Mouse (Mus musculus) brown adipose tissue, adult 24 weeks (tissue): ENCODE data around the gene Gm9573. TPM values are rescaled to one million over a fixed set of nuclear protein-coding genes. Genes with fewer than 3 reads are reported as not detected.

Experiments
- H3K27ac ChIP-seq: fragments of 200-500 bp; replicated peaks from 2 replicates; pipeline ENCODE4 v1.5.1; 2012; ENCODE audit warnings: low read depth, mild to moderate bottlenecking, low read length
- H3K4me1 ChIP-seq: fragments of 200-500 bp; 2 replicates; pipeline ENCODE4 v1.6.1; 2012; ENCODE audit warnings: low read length, mixed read lengths; ENCODE audit not compliant: control insufficient read depth, insufficient read depth, insufficient read length
- H3K4me3 ChIP-seq: fragments of 200-500 bp; 2 replicates; pipeline ENCODE4 v1.5.1; 2012; ENCODE audit warnings: low read depth, mild to moderate bottlenecking, low read length, moderate library complexity; ENCODE audit not compliant: insufficient read depth
- polyA plus RNA-seq: library from polyadenylated mRNA; stranded (reverse); fragments of >200 nt; gene quantifications from 2 replicates; pipeline ENCODE4 v1.2.4, GENCODE M21; 2012; ENCODE audit not compliant: missing spikeins, insufficient read depth, insufficient read length

The Gm9573 gene
- polyA plus RNA-seq, 1 experiment, result not detected

- Histone ChIP-seq H3K4me1 (no peaks in the 10 kb centered on the region), H3K4me3 (peak overlapping the region; percentile 50), H3K27ac (no peak overlapping the region)
These were observed 9.3 kb upstream of the Gm9573 start for GRCm38 (mm10) chr17:35635699-35636111.

- no peaks in the 10 kb centered on the region for H3K4me1 ChIP-seq
- H3K27ac ChIP-seq, result no peak overlapping the region
- no peak overlapping the region for H3K4me3 ChIP-seq
These were observed 8.8 kb upstream of the Gm9573 start for GRCm38 (mm10) chr17:35635202-35635601.

- no peak overlapping the region for H3K4me3 ChIP-seq
- no peaks in the 10 kb centered on the region for H3K4me1 ChIP-seq
- no peak overlapping the region for H3K27ac ChIP-seq
These were observed 7.6 kb upstream of the Gm9573 start for GRCm38 (mm10) chr17:35633992-35634391.

GRCm38 (mm10) chr17:35617127-35617526 lies 9.3 kb downstream of the Gm9573 start:
- Histone ChIP-seq H3K4me3 (no peak overlapping the region), H3K4me1 (no peaks in the 10 kb centered on the region), H3K27ac (no peak overlapping the region)

GRCm38 (mm10) chr17:35601736-35602354 lies 24.6 kb downstream of the Gm9573 start:
- no peak overlapping the region for H3K4me3 ChIP-seq

GRCm38 (mm10) chr17:35601249-35601648 lies 25.2 kb downstream of the Gm9573 start, which contains the start of gene Sfta2:
TSS of gene Sfta2 (plus strand) at chr17:35601549.
- Histone ChIP-seq H3K4me3 (no peak within 1 kb of the TSS), H3K27ac (no peak within 1 kb of the TSS), H3K4me1 (no peaks in the 10 kb centered on the region)

More at GRCm38 (mm10) chr17:35601736-35602354, 24.6 kb downstream of the Gm9573 start:
- H3K27ac ChIP-seq, result no peak overlapping the region
- no peaks in the 10 kb centered on the region for H3K4me1 ChIP-seq

GRCm38 (mm10) chr17:35597399-35597798 lies 29.0 kb downstream of the Gm9573 start:
- Histone ChIP-seq H3K4me3 (no peak overlapping the region), H3K4me1 (no peaks in the 10 kb centered on the region), H3K27ac (no peak overlapping the region)

GRCm38 (mm10) chr17:35594456-35594855 lies 32.0 kb downstream of the Gm9573 start:
- no peak overlapping the region for H3K4me3 ChIP-seq
- H3K27ac ChIP-seq, result no peak overlapping the region
- no peaks in the 10 kb centered on the region for H3K4me1 ChIP-seq

- Histone ChIP-seq H3K4me1 (no peaks in the 10 kb centered on the region), H3K4me3 (no peak overlapping the region), H3K27ac (no peak overlapping the region)
These were observed 32.7 kb downstream of the Gm9573 start for GRCm38 (mm10) chr17:35593786-35594185.

GRCm38 (mm10) chr17:35592131-35592530 lies 34.3 kb downstream of the Gm9573 start:
- no peaks in the 10 kb centered on the region for H3K4me1 ChIP-seq
- no peak overlapping the region for H3K4me3 ChIP-seq
- H3K27ac ChIP-seq, result no peak overlapping the region

- Histone ChIP-seq H3K4me3 (no peak overlapping the region), H3K4me1 (no peaks in the 10 kb centered on the region), H3K27ac (no peak overlapping the region)
These were observed 34.7 kb downstream of the Gm9573 start for GRCm38 (mm10) chr17:35591731-35592130.

- Histone ChIP-seq H3K27ac (no peak overlapping the region), H3K4me1 (no peaks in the 10 kb centered on the region), H3K4me3 (no peak overlapping the region)
These were observed 35.2 kb downstream of the Gm9573 start for GRCm38 (mm10) chr17:35591219-35591578.

- Histone ChIP-seq H3K4me1 (no peaks in the 10 kb centered on the region), H3K27ac (no peak overlapping the region), H3K4me3 (no peak overlapping the region)
These were observed 35.8 kb downstream of the Gm9573 start for GRCm38 (mm10) chr17:35590410-35591218.

- Histone ChIP-seq H3K4me3 (no peak overlapping the region), H3K4me1 (no peaks in the 10 kb centered on the region), H3K27ac (no peak overlapping the region)
These were observed 38.0 kb downstream of the Gm9573 start for GRCm38 (mm10) chr17:35588387-35588786.

- H3K27ac ChIP-seq, result no peak overlapping the region
- H3K4me1 ChIP-seq, result no peaks in the 10 kb centered on the region
- no peak overlapping the region for H3K4me3 ChIP-seq
These were observed 39.1 kb downstream of the Gm9573 start for GRCm38 (mm10) chr17:35587291-35587690.
